Mouse (Mus musculus) megakaryocyte, embryonic 14.5 days (primary cell): ENCODE results near the gene Isyna1.

Experiments
- FLI1 ChIP-seq: IDR thresholded peaks from 2 replicates; pipeline ENCODE4 v1.6.1; 2012; ENCODE audit warnings: low read length, inconsistent platforms, mixed read lengths
- GATA1 ChIP-seq: IDR thresholded peaks from 3 replicates; pipeline ENCODE4 v1.6.1; 2012; ENCODE audit warnings: mixed read lengths, low read length, inconsistent platforms, borderline replicate concordance

DNA sequence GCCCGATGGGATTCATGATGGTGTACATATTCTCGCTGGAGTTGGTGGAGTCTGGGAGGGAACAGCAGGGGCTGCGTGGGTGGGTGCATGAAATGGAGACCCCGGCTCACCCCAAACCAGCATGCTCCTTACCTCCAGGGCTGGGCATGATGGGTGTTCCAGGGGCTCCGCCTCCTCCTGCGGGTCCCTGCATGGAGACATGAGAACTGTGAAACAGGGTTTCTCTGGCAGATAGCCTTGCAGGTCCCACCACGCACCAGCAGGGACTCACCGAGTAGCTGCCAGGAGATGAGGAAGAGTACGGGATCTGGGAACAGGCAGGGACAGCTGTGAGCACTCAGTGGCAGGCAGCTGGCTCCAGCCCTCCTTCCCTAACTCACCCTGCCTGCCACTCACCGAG is 4.5 kb downstream of the Isyna1 start:
- no peak for TF ChIP-seq GATA1
- no peak for TF ChIP-seq FLI1
